Mouse (Mus musculus) megakaryocyte, embryonic 14.5 days (primary cell): Measurements from ENCODE around the gene Cmas.

Source experiments
- FLI1 ChIP-seq: IDR thresholded peaks from 2 replicates; pipeline ENCODE4 v1.6.1; 2012; ENCODE audit warnings: low read length, inconsistent platforms, mixed read lengths
- GATA1 ChIP-seq: IDR thresholded peaks from 3 replicates; pipeline ENCODE4 v1.6.1; 2012; ENCODE audit warnings: mixed read lengths, low read length, inconsistent platforms, borderline replicate concordance

GRCm38 (mm10) chr6:142743193-142743592 lies 13.3 kb upstream of the Cmas start:
- TF ChIP-seq GATA1: no peak
- no peak for TF ChIP-seq FLI1
